Mouse (Mus musculus): ENCODE data around the gene Mdm2. TPM values are rescaled to one million over a fixed set of nuclear protein-coding genes. Genes with fewer than 3 reads are reported as not detected.
A peak's percentile ranks its signal among the peaks of the same experiment; 100 is the strongest.
"Not testable (repeated sequence)": the region's sequence is repeated elsewhere in the genome, so short reads cannot be mapped to it uniquely, and the experiment has no call there.

The Mdm2 gene
- 61.6 and 65.1 TPM in 2 replicates for polyA plus RNA-seq (2012; rRNA removed)

DNA sequence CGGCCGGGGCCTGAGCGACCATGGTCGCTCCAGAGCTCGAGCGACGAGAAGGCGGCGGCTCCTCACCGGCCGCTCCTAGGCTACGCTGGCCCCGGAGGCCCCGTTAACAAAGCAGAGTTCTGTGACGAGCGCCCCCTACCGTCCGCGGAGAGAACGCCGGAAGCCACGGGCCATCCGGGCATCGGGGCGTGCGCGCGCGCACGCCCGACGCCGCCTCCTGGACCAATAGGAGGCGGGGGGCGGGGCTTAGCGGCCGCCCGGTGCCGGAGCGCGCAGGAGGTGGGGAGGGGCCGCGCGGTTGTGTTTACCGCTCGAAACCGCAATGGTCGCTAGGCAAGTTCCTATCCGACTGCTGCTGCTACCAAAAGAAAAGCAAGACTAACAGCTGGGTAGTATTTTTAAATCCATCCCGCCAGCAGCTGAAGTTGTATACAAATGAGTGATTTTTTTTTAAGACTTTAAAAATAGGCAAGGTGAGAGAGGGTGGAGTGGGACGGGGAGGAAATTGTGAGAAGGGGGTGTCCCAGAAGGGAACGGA lies at the start of gene Mdm2:
TSS of gene Mdm2 (minus strand) at position 155 of the 538 bp plus-strand sequence.
- Histone ChIP-seq H3K4me3 (ENCODE audit: insufficient read depth, low read length) (peak within 1 kb of the TSS; percentile 94), H3K27ac (ENCODE audit: insufficient read depth, low read length) (peak within 1 kb of the TSS; percentile 100), H3K4me1 (ENCODE audit: control insufficient read depth, insufficient read depth, low read length) (peaks cover 5% of the 10 kb centered on the region)
- TF ChIP-seq POLR2A (IDR thresholded peaks at IDR 0.05; ENCODE audit: extremely low read depth, insufficient read depth, low read length) (peak; percentile 42; the same call in 1 of the 2 replicates), CTCF (IDR thresholded peaks at IDR 0.05; ENCODE audit: extremely low read depth, insufficient read depth, low read length) (peak; percentile 44)

DNA sequence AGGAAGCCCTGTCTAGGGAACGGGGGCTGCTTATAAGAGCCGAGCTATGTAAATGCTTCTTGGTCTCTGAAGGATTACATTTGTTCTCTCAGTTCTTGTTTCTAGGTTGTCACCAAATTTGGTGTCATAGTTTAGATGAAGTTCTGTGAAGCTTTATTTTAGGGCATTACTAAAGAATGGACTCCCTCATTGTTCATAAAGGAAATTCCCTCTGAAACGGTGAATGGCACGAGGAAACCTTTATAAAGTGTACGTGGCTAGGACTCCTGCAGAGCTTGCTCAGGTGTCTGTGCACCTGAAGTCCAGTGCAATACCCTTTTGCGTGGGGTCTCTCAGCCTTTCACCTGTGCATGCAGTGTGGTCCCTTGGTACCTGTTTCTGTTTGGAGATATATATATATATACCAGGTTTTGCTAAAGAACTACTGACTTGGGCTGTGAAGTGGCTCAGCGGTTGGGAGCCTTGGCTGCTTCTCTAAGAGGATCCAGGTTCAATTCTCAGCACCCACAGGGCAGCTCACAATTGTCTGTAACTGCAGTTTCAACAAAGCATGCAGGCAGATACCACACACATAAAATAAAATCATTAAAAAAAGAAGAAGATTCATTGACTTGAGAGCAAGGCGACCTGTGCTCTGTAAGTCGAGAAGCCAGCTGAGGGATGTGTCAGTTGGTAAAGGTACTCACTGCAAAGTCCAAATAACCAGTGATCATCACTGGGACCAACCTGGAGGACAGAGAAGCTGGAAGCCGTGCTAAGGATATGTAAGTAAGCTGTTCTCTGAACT lies 49.5 kb upstream of the Mdm2 start:
- no peaks in the 10 kb centered on the region for H3K4me1 ChIP-seq (ENCODE audit: control insufficient read depth, insufficient read depth, low read length)
- H3K27ac ChIP-seq (ENCODE audit: insufficient read depth, low read length), result no peak overlapping the region
- no peak overlapping the region for H3K4me3 ChIP-seq (ENCODE audit: insufficient read depth, low read length)
- TF ChIP-seq CTCF (IDR thresholded peaks at IDR 0.05; ENCODE audit: extremely low read depth, insufficient read depth, low read length) (no peak), POLR2A (IDR thresholded peaks at IDR 0.05; ENCODE audit: extremely low read depth, insufficient read depth, low read length) (no peak)

DNA sequence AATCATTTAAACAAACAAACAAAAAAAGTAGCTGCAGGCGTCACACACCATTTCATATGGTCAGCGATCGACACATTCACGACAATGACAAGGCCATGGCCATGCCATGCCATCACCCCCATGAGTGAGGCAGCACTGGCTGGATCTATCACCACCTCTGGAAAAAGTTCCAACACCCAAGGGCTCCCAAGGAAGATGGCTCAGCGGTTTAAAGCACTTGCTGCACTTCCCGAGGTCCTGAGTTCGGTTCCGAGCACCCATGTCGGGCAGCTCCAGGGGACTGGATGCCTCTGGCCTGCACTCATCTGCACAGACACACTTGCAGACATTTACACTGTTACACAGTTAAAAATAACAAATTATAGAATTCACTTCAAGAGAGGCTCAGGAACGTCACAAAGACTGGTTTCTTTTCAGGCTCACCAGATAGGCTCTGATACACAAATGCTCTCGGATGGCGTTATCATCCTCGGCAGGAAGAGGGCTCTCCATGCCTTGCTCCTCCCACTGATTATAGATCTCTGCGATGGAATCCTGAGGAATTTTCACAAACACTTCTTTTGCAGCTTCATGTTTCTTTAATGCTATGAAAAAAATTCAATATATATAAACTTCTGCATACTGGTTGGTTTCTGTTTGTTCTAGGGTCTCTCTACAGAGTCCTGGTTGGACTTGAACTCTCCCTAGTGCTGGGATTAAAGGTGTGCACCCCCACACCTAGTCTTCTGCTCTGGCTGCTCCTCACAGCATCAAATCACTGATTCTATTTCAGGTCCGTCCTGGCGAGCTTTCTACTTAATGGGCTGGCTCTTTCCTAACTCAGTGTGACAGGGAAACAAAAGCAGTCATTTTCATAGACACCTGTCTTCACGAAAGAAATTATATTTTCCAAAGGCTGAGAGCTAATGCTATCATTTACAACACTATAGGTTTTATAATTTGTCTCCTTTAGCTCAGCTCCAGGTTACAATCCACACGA lies 48.5 kb upstream of the Mdm2 start:
- TF ChIP-seq POLR2A (IDR thresholded peaks at IDR 0.05; ENCODE audit: extremely low read depth, insufficient read depth, low read length), result no peak
- no peak for TF ChIP-seq CTCF (IDR thresholded peaks at IDR 0.05; ENCODE audit: extremely low read depth, insufficient read depth, low read length)
- no peak overlapping the region for H3K27ac ChIP-seq (ENCODE audit: insufficient read depth, low read length)
- H3K4me3 ChIP-seq (ENCODE audit: insufficient read depth, low read length), result no peak overlapping the region
- no peaks in the 10 kb centered on the region for H3K4me1 ChIP-seq (ENCODE audit: control insufficient read depth, insufficient read depth, low read length)

DNA sequence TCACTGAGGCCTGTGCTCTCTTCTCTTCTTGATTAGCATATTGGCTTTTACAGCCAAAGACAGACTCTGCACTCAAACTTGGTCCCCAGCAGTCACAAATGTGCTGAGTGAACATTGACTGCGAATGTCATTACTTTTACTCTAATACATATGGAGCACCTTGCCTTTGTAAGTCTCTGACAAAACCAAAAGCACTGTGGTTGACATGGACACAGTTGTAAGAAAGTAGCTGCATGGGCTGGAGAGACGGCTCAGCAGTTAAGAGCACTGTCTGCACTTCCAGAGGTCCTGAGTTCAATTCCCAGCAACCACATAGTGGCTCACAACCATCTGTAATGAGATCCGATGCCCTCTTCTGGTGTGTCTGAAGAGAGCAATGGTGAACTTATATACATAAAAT lies 47.8 kb upstream of the Mdm2 start:
- H3K27ac ChIP-seq (ENCODE audit: insufficient read depth, low read length); H3K4me3 ChIP-seq (ENCODE audit: insufficient read depth, low read length); H3K4me1 ChIP-seq (ENCODE audit: control insufficient read depth, insufficient read depth, low read length): not testable (repeated sequence)

DNA sequence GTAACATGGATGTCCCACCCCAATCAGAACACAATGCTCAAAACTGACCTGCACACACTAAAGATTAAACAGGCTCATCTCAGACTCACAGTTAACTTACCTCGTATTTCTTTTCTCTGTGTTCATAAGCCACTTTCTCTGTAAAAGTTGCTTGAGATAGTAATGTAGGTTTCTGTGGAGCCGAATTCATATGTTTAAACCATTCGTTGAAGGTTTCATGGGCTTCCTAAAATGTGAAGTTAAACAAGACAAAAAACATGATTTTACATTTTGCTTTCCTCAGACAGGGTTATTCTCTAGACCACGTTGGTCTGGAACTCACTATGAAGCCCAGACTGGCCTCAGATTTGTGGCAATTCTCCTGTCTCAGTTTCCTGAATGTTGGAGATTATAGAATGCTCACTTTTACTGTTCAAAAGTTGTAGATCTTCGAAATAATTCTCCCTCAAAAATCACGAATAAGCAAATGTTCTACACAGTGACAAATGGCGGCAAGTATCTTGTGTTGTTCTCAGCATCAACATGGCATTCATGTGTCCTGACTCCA lies 47.3 kb upstream of the Mdm2 start:
- TF ChIP-seq CTCF (IDR thresholded peaks at IDR 0.05; ENCODE audit: extremely low read depth, insufficient read depth, low read length) (no peak), POLR2A (IDR thresholded peaks at IDR 0.05; ENCODE audit: extremely low read depth, insufficient read depth, low read length) (no peak)
- no peaks in the 10 kb centered on the region for H3K4me1 ChIP-seq (ENCODE audit: control insufficient read depth, insufficient read depth, low read length)
- H3K27ac ChIP-seq (ENCODE audit: insufficient read depth, low read length), result no peak overlapping the region
- H3K4me3 ChIP-seq (ENCODE audit: insufficient read depth, low read length), result no peak overlapping the region

DNA sequence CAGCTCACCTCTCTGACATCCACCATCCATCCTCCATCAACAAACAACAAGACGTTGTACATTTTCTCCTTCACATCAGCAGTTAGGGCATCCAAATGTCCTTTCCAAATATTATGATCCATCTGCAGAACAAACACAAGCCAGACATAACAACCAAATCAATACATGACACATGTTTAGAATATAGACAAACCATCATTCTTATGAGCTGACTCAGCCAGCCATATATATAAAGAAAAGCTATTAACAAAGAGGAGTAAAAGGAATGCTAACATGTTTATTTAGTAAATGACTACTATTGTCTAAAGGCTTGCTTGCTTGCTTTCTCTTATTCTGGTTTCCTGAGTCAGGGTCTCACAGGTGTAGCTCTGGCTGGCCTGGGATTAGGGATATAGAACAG lies 46.7 kb upstream of the Mdm2 start:
- no peak overlapping the region for H3K27ac ChIP-seq (ENCODE audit: insufficient read depth, low read length)
- no peak overlapping the region for H3K4me3 ChIP-seq (ENCODE audit: insufficient read depth, low read length)
- no peaks in the 10 kb centered on the region for H3K4me1 ChIP-seq (ENCODE audit: control insufficient read depth, insufficient read depth, low read length)
- TF ChIP-seq CTCF (IDR thresholded peaks at IDR 0.05; ENCODE audit: extremely low read depth, insufficient read depth, low read length) (no peak), POLR2A (IDR thresholded peaks at IDR 0.05; ENCODE audit: extremely low read depth, insufficient read depth, low read length) (no peak)

DNA sequence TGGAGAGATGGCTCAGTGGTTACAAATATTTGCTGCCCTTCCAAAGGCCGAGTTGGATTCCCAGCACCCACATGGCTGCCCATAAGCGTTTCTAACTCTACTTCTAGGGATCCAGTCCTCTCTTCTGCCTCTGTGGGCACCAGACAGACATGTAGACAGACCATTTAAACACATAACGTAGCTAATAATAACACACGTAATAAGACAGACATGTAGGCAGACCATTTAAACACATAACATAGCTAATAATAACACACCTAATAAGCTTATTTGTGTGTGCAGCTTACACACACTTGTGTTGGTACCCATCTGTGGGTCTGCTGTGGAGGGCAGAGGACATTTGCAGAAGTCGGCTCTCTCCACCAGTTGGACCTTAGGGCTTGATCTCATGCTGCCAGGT lies 46.2 kb upstream of the Mdm2 start:
- no peak overlapping the region for H3K27ac ChIP-seq (ENCODE audit: insufficient read depth, low read length)
- TF ChIP-seq POLR2A (IDR thresholded peaks at IDR 0.05; ENCODE audit: extremely low read depth, insufficient read depth, low read length) (no peak), CTCF (IDR thresholded peaks at IDR 0.05; ENCODE audit: extremely low read depth, insufficient read depth, low read length) (no peak)
- no peaks in the 10 kb centered on the region for H3K4me1 ChIP-seq (ENCODE audit: control insufficient read depth, insufficient read depth, low read length)
- no peak overlapping the region for H3K4me3 ChIP-seq (ENCODE audit: insufficient read depth, low read length)

DNA sequence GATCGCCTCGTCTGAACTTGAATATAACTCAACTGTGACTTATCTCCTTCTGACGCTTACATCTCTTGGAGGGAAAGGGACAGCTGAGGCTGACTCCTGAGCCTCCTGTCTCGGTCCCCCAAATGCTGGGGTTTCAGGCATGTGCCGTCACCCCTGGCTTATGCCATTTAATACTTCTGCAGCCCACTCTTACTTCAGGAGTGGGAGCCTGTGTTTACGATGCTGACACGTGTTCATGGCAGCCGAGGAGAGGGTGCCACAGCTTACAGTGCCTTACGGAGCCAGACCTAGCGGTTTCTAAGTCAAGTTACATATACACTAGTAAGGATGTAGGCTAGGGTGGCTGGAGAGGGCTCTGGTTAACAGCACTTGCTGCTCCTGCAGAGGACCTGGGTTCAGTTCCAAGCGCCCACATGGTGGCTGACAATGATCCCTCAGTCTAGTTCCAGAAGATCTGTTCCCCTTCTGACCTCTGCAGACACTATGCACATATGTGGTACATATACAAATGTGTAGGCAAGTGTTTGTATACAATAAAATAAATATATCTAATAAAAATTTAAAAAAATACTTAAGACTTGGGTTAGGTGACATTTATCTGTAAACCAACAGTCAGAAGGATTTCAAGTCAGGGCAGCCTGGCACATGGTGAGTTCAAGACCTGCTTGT lies 45.4 kb upstream of the Mdm2 start:
- no peak overlapping the region for H3K4me3 ChIP-seq (ENCODE audit: insufficient read depth, low read length)
- no peak overlapping the region for H3K27ac ChIP-seq (ENCODE audit: insufficient read depth, low read length)
- TF ChIP-seq POLR2A (IDR thresholded peaks at IDR 0.05; ENCODE audit: extremely low read depth, insufficient read depth, low read length), result no peak
- no peak for TF ChIP-seq CTCF (IDR thresholded peaks at IDR 0.05; ENCODE audit: extremely low read depth, insufficient read depth, low read length)
- H3K4me1 ChIP-seq (ENCODE audit: control insufficient read depth, insufficient read depth, low read length), result no peaks in the 10 kb centered on the region
